Mouse (Mus musculus) adrenal gland, adult 18-20 months (tissue): Measurements from ENCODE around the gene Sgsh. TPM values are rescaled to one million over a fixed set of nuclear protein-coding genes. Genes with fewer than 3 reads are reported as not detected.
"Not testable (repeated sequence)": the region's sequence is repeated elsewhere in the genome, so short reads cannot be mapped to it uniquely, and the experiment has no call there.

Source experiments
- DNase-seq, 2 experiments: peaks; one replicate each; pipeline ENCODE4 v3.0.0; 2021 to 2022; ENCODE audit warnings: low spot score in 2 of 2
- long read RNA-seq, 2 experiments: library from polyadenylated mRNA; stranded (forward); transcript quantifications; one replicate each; pipeline ENCODE4 v2.0.0; 2021
- total RNA-seq, 2 experiments: library from RNA; stranded (reverse); gene quantifications; 1 replicate in 1 of 2; 2 replicates in 1 of 2; pipeline ENCODE4 v1.2.3; 2021

Sgsh gene
- 10 to 100 TPM; 11.5 to 17.0 TPM for total RNA-seq
- long read RNA-seq, experiment 1, full-length matches to known transcripts: 9 of 13 reads
- long read RNA-seq, experiment 1, partial matches to known transcripts: 1 of 13 reads
- long read RNA-seq, experiment 1, other reads (novel, unspliced or antisense): 3 of 13 reads
- long read RNA-seq, experiment 2, full-length matches to known transcripts: 7 of 20 reads
- long read RNA-seq, experiment 2, partial matches to known transcripts: 3 of 20 reads
- long read RNA-seq, experiment 2, other reads (novel, unspliced or antisense): 10 of 20 reads

GRCm38 (mm10) chr11:119355443-119356385 is at the start of gene Sgsh, which contains the start of gene Slc26a11:
Sgsh (minus strand) TSS chr11:119355536.
Slc26a11 (plus strand) TSS chr11:119355557.
- DNase-seq: peak; percentile 89 to 92

- peak; percentile 26 to 51 for DNase-seq
These were observed 49.3 kb upstream of the Sgsh start for GRCm38 (mm10) chr11:119404627-119405026.

DNA sequence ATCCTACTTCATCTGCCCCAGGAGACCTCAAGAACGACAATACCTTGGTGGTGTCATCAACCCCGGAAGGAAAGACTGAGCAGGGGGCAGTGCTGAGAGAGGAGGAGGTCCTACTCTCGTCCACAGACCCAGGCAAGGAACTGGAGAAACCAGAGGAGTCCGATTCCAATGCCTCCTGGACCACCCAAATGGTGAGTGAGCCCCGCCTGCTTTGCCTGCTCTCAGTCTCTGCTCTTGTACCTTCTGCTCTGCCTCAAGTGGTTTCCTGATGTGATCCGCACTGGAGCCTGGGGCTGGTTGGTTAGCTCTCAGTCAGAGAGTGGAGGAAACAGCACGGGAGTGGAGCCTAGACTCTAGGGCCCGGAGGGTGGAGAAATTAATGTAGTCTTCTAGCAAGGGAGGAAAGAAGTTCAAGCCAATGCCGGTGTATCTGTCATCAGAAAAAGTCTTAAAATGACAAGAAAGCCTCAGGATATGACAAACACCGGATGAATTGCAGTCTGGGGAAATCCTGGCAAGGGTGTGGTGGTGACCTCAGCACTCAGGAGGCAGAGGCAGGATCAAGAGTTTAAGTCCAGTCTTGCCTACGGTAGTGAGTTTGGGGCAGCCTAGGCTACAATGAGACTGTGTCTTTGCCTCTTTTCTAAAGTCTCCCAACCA is 47.3 kb upstream of the Sgsh start:
- DNase-seq: no peak

- DNase-seq: no peak
These were observed 41.1 kb upstream of the Sgsh start for GRCm38 (mm10) chr11:119396461-119396860.

GRCm38 (mm10) chr11:119395931-119396330 is 40.6 kb upstream of the Sgsh start:
- DNase-seq: no peak

DNA sequence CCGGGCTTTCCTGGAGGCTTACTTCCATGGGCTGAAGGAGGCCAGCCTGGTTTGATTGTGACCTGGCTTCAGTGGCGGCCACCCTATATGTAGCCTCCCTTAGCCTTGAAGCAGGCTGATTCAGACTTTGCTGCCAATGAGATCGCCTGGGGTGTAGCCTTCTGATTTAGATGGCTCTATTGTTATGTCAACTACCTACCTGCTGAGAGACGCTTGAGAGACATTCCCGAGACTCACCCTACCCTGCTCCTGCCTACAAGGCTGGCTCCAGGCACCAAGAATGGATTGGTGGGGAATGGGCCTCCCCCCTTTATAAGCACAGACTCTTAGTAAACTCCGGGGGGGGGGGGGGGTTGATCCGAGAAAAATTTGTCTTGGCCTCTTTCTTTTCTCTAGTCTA is 40.1 kb upstream of the Sgsh start:
- DNase-seq: no peak

DNA sequence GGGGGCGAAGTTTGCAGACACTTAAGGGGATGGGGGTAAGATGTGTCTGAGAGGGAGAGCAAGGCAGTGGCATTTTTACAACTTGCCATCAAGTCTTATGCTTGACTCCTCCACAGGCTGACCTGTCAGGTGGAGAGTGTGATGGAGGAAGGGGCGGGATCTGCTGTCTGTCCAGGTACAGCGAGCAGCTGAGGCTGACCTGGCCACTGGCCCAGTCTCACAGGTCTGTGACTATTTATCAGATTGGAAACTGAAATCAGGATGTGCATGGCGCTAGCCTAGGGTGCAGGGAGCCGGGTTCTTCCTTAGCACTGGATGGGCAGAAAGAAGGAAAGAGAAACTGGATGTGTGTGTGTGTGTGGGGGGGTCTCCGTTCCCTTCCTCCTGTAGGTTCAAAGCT is 38.9 kb upstream of the Sgsh start:
- no peak for DNase-seq

- no peak for DNase-seq
These were observed 38.1 kb upstream of the Sgsh start for GRCm38 (mm10) chr11:119393483-119393804.

DNA sequence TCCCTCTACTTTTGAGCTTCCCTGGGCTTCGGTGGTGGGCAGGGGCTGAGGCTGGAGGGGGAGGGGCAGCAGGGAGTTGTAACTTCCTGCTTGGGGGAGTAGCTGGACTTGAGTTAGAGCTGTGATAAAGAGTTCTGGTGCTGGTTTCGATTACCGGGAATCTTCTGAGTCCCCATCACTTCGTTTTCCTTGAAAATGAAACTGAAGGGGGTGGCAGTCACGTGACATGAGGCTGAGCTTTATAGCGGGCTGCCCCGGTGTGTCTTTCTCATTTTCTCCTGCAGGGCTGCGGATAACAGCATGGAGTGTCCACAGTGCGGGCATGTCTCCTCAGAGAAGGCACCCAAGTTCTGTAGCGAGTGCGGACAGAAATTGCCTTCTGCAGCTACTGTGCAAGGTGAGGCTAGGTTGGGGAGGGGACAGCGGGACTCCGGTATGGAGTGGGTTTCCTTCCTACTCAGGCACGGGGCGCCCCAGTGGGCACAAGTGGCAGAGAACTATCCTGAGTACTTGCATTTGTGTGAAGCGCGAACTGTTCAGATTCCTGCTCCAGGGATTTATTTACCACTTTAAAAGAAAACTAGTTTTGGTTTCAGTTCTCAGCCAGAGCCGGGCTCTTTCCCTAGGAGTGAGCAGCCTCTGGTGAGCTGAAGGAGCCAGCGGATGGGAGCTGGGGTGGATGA is 37.6 kb upstream of the Sgsh start, which contains the start of gene Rnf213:
Gene Rnf213, plus strand, starts transcription at position 301 of the 683 bp plus-strand sequence.
- peak; percentile 64 to 70 for DNase-seq

DNA sequence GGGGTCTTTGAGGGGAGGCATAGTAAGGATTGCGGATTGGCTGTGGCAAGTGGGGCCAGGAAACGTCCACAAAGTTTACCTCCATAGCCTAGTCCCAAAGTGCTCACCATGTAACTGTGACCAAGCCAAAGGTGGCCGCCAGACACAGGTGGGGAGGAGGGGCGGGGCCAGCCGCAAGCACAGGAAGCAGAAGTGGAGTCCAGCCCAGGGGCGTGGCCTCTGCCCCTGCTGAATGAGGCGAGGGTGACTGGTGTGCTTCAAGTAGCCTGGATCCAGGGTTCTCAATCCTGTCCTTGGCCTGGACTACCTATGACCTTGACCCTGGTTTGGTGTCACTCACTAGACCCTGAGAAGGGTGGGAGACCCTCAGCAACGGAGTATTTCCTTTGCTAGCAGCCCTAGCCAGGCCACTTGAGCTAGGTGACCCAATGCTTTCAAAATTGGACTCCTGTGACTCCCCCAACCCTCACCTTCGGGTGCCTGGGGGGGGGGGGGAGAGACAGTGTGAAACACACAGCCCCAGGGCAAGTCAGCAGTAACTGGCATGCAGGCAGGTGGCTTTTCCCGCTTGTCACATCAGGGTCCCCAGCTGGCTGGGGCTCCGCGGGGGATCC is 36.8 kb upstream of the Sgsh start:
- peak; percentile 67 for DNase-seq

- DNase-seq: peak in 1 of 2 experiments; percentile 11
These were observed 36.2 kb upstream of the Sgsh start for GRCm38 (mm10) chr11:119391386-119392000.

DNA sequence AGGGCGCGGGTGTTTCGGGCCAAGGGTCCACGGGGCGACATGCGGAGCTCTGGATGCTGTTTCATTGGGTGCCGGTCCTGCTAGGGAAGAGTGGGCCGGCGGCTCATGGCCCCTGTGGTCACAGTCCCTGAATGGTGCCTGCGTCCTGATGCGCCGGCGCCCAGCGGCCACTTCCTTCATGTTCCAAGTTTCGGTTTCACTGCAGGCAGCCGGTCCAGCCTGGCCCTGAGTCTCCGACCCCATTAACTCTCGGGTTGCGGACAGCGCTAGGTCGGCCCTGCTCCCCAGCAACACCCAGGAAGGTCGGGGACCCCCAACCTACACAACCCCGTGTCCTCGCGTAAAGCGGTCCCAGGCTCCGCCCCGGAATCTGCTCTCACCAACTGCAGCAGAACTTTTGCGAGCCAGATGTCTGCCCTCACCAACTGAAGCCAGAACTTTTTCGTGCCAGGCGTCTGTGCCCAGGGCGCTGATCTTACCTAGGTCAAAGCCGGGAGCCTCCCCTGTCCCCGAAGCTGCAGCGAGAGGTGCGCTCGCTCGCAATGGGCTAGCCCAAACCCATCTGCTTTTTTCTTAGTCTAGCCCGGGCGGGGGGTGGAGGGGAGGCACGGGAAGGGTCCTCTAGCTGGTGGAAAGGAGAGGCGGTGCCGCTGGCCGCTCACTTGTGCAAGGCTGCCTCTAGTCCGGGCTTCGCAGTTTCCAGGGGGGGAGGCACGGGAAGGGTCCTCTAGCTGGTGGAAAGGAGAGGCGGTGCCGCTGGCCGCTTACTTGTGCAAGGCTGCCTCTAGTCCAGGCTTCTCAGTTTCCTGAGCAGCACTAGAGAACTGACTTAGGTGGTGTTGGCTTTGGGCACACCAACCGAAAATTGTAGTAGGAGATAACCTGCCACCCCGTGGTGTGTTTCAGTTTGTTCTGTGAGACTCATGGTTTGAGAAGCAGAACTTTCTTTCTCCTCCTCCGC is 35.2 kb upstream of the Sgsh start:
- DNase-seq: peak; percentile 69 to 74

DNA sequence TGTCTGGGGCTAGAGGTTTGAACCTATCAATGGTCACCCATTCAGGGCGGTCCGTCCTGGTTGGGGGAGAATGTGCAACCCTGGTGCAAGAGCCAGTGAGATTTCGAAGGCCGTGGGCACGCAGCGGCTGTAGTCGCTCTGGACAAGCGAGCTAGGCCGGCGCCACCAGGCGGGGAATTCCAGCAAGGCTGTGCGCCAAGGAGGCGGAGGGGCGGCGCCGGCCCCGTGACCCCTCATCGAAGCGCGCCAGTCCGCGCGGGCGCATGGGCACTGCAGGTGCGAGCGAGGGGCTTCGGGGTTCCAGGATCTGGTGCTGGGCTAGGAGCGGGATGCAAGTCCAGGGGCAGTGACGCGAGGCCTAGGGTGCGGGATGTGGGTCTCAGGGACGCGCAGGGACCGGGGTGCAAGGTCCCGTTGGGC is 34.5 kb upstream of the Sgsh start:
- DNase-seq: peak; percentile 80 to 82

- not testable (repeated sequence) for DNase-seq
These were observed 31.9 kb upstream of the Sgsh start for GRCm38 (mm10) chr11:119387273-119387672.

- DNase-seq: no peak
These were observed 31.0 kb upstream of the Sgsh start for GRCm38 (mm10) chr11:119386306-119386705.

DNA sequence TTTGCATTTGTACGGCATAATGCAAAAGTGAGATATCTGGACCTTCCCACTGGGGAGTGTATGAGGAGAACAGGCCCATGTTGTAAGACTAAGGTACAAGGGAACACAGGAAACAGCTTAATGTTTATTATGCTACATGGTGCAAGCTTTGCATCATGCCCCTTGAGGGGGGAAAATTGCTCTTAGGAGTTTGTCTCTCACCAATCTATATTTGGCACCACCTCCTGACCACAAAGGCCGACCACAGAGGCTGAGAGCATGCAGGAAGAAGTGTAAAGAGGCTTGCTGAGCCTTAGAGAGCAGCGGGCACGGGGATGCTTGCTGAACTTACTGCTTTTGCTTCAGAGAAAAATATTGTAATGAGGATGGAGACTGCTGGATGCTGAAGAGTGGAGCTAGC is 29.6 kb upstream of the Sgsh start:
- DNase-seq: no peak

- DNase-seq: no peak
These were observed 27.1 kb upstream of the Sgsh start for GRCm38 (mm10) chr11:119382338-119382850.

GRCm38 (mm10) chr11:119381631-119382337 is 26.4 kb upstream of the Sgsh start:
- no peak for DNase-seq
